Mouse (Mus musculus) neural tube, embryonic 10.5 days (tissue): ENCODE measurements around the gene Coro2b.
A peak's percentile ranks its signal among the peaks of the same experiment; 100 is the strongest.
"Not testable (repeated sequence)": the region's sequence is repeated elsewhere in the genome, so short reads cannot be mapped to it uniquely, and the experiment has no call there.

Experiments
- DNase-seq: peaks from one replicate; pipeline ENCODE4 v3.0.0-alpha.2; 2017; ENCODE audit warnings: low spot score; ENCODE audit errors: extremely low spot score

Gene Coro2b

GRCm38 (mm10) chr9:62450355-62450754 lies 86.5 kb downstream of the Coro2b start:
- no peak for DNase-seq

DNA sequence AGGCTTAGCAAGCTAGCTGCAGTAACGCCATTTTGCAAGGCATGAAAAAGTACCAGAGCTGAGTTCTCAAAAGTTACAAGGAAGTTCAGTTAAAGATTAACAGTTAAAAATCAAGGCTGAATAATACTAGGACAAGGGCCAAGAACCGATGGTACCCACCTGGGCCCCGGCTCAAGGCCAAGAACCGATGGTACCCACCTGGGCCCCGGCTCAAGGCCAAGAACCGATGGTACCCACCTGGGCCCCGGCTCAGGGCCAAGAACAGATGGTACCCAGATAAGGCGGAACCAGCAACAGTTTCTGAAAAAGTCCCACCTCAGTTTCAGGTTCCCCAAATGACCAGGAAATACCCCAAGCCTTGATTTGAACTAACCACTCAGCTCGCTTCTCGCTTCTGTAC lies 89.5 kb downstream of the Coro2b start:
- DNase-seq: not testable (repeated sequence)

GRCm38 (mm10) chr9:62438755-62439101 lies 98.1 kb downstream of the Coro2b start:
- DNase-seq: peak; percentile 20

DNA sequence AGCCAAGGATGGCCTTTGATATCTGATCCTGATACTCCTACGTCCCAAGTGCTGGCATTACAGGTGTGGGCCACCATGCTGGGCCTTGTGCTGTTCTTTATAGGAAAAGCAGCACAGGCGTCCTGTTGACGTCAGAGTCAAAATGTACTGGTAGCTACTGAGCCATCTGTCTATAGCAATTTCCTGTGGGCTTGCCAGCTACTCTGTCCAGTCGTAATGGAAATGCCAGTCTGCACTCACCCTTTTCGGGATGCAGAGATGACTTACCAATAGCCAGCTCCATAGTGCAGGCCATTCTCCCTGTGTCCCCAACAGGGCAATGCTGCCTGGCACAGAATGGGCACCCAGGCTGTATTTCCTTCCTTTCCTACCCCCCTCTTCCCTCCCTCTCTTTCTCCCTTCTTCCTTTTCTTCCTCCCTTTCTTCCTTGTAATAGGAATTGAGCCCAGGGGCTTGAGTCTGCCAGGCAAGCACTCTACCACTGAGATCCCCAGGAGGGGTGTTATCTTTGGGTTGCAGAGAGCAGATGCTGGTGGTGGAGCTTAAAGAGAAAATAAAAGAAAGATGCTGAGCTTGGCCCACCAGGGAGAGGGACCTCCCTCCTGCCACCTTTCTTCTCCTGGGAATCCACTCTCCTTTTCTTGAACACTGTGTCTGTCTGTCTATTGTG lies 98.6 kb downstream of the Coro2b start:
- DNase-seq: no peak

DNA sequence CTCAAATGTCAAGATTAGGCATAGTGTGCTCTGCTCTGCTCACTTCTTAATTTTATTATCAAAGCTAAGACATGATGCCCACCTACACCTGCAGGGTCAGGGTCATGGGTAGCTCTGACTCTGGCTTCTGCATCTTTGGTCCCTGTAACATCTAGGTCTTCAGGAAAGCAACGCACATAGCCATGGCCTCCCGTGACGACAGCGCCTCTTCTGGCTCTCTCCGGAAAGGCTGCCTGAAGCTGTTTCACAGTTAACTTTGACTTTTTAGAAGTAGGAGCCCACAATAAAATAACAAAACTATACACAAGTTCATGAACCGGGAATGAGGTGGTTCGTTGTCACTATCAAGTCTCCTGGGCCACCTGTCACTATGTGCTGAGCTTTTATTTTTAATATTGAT lies 99.4 kb downstream of the Coro2b start:
- no peak for DNase-seq

DNA sequence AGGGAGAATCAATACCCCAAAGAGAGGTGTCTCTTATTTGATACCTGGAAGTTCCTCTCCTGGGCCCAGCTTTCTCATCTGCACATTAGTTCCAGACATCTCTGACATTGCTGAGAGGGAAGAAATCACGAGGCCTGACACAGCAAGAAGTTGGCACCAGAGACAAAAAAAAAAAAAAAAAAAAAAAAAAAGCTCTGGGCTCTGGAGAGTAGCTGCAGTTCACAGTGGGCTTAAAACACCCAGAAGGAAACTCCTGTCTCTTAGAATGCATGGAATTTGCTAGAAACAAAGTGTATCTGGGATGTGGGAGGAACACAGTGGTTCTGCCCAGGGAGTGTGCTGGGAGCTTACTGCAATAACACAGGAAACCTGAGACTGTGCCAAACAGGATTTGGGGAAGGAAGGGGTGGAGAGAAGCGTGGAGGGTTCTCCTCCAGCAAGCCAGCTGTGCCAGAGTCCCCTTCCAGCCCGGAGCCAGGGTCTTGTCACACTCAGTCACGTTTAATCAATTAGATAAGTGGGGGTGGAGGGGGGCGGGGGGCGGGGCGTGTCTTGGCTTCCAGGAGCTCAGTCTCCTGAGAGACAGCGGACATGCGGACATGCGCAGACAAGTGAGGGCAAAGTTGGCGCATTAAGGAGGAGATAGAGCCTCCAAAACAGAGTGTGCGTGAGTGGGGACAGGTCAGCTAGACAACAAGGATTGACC lies 101.1 kb downstream of the Coro2b start:
- peak; percentile 56 for DNase-seq

DNA sequence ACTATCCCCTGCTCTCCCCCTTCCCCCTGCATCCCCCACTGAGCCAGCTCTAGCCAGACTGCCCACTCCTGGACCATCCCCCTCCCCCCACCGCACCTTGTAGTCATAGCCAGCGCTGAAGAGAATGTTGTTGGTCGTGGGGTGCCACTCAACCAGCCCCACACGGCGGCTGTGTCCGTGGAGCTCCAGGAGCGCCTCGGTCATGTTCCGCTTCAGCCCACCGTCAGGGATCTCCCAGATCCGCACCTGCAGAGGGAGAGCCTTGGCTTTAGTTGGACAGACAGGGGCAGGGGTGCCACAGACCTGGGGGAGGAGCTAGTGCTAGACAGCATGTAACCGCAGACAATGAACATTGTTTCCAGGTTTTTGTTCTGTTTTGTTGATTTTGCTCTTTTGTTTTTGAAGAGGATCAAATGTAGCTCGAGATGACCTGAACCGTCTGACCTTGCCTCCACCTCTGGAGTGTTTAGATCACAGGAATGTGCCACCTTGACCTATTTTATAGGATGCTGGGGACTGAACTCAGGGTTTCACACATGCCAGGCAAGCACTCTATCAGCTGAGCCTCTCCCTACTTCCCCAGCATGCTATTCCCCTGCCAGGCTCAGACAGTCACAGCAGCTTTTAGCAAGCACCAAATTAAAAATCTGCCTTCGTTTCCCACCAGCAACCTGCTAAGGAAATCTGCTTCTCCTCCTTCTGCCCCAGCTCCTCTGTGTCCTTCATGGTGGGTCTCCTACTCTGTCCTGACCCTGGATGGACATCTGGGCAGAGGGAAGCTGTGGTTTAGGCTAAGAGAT lies 104.4 kb downstream of the Coro2b start:
- no peak for DNase-seq

GRCm38 (mm10) chr9:62430741-62431140 lies 106.1 kb downstream of the Coro2b start:
- no peak for DNase-seq

- no peak for DNase-seq
Measured at GRCm38 (mm10) chr9:62427010-62427409, 109.8 kb downstream of the Coro2b start.

DNA sequence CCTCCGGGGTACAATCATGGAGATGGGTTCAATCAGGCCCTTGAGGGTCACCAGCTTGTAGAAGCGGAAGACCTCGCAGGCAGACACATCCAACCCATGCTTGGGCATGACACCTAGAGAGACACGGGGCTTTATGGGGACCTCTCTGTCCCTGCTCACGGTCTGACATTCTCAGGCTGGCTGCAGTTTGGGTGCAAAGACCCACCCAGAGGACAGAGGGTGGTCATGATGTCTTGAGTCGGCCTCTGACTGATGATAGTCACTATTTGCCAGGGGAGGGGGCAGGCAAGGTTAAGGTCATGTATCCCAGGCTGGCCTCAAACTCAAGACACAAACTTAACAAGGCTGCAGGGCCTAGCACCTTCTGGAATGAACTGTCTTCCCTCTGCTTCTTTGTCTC lies 110.3 kb downstream of the Coro2b start:
- DNase-seq: no peak

GRCm38 (mm10) chr9:62426021-62426420 lies 110.8 kb downstream of the Coro2b start:
- no peak for DNase-seq

DNA sequence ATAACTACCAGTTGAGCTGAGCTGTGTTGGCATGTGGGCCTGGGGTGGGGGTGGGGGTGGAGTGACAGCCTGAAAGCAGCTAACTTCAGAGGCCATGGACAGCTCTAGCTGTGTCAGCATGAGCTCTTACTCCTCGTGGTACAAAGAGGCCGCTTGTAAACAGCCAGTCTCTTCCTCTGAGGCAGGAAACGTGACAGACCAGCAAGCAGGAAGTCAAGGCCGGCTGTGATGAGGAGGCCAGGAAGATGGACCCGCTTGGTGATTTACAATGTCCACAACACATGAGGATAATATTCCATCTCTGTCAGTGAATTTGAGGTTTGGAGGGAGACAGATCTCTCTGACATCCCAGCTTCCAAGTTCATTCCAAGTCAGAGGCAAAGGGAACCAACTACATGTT lies 111.6 kb downstream of the Coro2b start:
- DNase-seq: no peak

GRCm38 (mm10) chr9:62423871-62424270 lies 113.0 kb downstream of the Coro2b start:
- DNase-seq: no peak

DNA sequence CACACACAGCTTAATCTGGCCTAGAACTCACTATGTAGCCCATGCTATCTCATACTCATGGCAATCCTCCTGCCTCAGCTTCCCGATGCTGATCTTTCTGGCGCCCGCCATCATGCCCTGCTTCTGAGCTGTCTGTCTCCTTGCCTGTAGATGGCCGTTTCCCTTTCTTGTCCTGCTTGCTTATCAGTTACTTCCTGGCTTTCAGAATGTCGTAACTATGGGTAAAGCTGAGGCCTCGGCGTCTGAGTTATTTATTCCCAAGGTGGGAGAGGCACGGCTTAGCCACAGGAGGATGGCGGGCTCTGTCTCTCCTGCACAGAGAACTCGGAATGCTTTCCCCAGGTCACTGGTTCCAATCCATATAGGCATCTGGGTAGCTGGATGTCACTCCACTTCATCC lies 113.9 kb downstream of the Coro2b start:
- DNase-seq: no peak

DNA sequence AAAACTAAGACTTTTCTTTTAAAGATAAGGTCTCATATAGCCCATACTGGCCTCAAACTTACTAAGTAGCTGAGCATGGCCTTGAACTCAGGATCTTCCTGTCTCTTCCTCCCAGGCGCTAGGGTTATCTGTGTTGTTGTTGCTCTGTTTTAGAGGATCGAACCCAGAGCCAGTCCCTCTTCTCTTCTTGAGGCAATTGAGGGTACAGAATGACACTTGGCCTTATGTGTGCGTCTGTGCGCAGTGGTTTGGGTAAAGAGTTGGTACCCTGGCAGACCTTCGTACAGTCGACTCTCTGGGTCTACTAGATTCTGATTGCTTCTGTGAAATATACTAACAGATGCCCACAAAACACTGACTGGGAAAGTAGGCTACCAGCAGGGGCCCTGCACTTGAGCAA lies 114.9 kb downstream of the Coro2b start:
- no peak for DNase-seq

GRCm38 (mm10) chr9:62421027-62421426 lies 115.8 kb downstream of the Coro2b start:
- peak; percentile 54 for DNase-seq

DNA sequence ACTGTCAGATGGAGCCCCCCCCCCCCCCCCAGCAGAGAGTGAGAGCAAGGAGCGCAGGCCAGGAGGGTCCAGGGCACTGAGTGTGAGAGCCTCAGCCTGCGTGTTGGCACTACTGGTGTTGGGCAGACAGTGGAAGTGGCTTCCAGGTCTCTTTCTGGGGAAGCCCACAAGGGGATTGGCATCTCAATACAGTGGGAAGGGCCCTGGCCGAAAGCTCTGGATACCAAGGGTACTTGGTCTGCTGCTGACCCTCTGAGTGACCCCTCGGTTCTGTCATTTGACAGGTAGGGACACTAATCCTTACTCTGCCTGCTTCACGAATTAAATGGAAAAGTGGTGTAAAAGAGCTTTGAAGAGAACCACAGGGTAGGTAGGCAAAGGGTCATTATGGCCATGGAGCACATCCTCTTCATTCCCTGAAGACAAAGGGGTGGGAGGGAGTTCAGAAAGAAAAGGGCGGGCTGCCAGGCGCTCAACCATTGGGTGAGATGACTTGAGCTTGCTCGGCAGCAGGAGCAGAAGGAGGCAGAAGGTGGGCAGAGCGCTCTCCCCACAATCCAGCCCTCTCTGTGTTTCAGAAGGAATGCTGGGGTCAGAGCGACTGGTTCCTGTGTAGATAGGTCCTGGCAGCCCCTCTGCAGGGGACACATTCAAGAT lies 116.5 kb downstream of the Coro2b start:
- no peak for DNase-seq

GRCm38 (mm10) chr9:62418742-62419141 lies 118.1 kb downstream of the Coro2b start:
- no peak for DNase-seq

- DNase-seq: no peak
Measured at GRCm38 (mm10) chr9:62407357-62408146, 129.3 kb downstream of the Coro2b start.

DNA sequence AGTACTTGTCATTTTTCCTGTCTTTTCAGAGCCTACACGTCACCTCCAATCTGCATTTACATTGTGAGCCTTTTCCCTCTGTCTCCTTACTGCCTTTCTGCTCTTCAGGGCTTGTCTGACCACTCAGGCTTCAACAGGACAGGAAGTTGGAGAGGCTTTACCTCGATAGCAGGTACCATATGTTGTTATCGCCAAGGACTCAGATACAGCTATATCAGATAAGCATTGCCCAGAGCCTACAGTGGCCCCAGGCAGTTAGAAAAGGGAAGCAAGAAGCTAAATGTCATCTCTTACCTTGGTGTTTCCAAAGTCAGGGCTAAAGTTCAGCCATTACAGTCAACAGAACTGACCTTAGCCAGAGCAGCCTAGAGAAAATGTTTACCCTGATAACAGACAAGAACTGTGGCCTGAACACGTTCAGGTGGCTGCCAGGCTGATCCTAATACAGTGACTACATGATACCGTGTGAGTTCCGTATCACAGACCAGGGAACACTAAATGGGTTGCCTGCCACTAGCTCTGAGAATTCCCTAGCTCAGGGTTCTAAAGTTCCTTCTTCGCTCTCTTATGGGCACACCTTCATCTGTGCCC lies 130.3 kb downstream of the Coro2b start:
- no peak for DNase-seq

GRCm38 (mm10) chr9:62401589-62401988 lies 135.3 kb downstream of the Coro2b start:
- no peak for DNase-seq
